Mouse (Mus musculus): ENCODE data around the gene Ffar1. TPM values are rescaled to one million over a fixed set of nuclear protein-coding genes. Genes with fewer than 3 reads are reported as not detected.

Gene Ffar1
- polyA plus RNA-seq, 1 experiment from 2014 or later: not detected

GRCm38 (mm10) chr7:30884047-30884446 is 22.7 kb upstream of the Ffar1 start:
- ATAC-seq (ENCODE audit: borderline replicate concordance, extremely low read depth, low FRiP score, low TSS enrichment): no peak
- H3K4me3 ChIP-seq: no peak overlapping the region
- no peaks in the 10 kb centered on the region for H3K4me1 ChIP-seq
- H3K4me2 ChIP-seq: no peak overlapping the region
- H3K9ac ChIP-seq: no peak overlapping the region
- H3K9me3 ChIP-seq: no peaks in the 10 kb centered on the region
- H3K27ac ChIP-seq: no peak overlapping the region
- no peaks in the 10 kb centered on the region for H3K36me3 ChIP-seq
- no peaks in the 10 kb centered on the region for H3K27me3 ChIP-seq

- Histone ChIP-seq H3K9me3 (no peaks in the 10 kb centered on the region), H3K9ac (no peak overlapping the region), H3K27ac (no peak overlapping the region), H3K36me3 (no peaks in the 10 kb centered on the region), H3K4me3 (no peak overlapping the region), H3K4me1 (no peaks in the 10 kb centered on the region), H3K4me2 (no peak overlapping the region), H3K27me3 (no peaks in the 10 kb centered on the region)
- 62% methylated on average over 3 of the region's 3 CpGs for WGBS
- no peak for ATAC-seq (ENCODE audit: borderline replicate concordance, extremely low read depth, low FRiP score, low TSS enrichment)
Observed at GRCm38 (mm10) chr7:30881367-30881766, 20.0 kb upstream of the Ffar1 start.

DNA sequence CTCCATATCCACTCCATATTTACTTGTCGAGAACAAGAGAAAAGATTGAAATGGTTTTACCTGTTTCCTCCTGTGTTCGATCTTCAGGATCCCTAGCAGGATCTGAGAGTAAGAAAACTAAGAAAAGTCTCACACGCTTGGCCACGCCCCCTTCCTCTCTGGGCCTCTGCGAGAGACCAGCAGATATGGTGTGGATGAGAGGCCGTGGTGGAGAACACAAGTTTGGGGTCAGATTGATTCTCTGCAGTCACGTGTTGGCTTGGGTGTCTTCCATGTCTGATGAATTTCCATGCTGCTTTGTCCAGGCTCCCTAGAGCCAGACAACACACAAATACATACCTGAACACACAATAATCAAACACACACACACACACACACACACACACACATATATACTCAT is 18.8 kb upstream of the Ffar1 start, which contains the start of gene Cd22:
TSS of gene Cd22 (minus strand) at position 167 of the 400 bp plus-strand sequence.
- no peaks in the 10 kb centered on the region for H3K9me3 ChIP-seq
- no peak within 1 kb of the TSS for H3K27ac ChIP-seq
- no peaks in the 10 kb centered on the region for H3K27me3 ChIP-seq
- no peak within 1 kb of the TSS for H3K9ac ChIP-seq
- no peak within 1 kb of the TSS for H3K4me2 ChIP-seq
- H3K36me3 ChIP-seq: no peaks in the 10 kb centered on the region
- no peaks in the 10 kb centered on the region for H3K4me1 ChIP-seq
- no peak for ATAC-seq (ENCODE audit: borderline replicate concordance, extremely low read depth, low FRiP score, low TSS enrichment)
- WGBS: 32% methylated on average over 7 of the region's 7 CpGs
- no peak within 1 kb of the TSS for H3K4me3 ChIP-seq

DNA sequence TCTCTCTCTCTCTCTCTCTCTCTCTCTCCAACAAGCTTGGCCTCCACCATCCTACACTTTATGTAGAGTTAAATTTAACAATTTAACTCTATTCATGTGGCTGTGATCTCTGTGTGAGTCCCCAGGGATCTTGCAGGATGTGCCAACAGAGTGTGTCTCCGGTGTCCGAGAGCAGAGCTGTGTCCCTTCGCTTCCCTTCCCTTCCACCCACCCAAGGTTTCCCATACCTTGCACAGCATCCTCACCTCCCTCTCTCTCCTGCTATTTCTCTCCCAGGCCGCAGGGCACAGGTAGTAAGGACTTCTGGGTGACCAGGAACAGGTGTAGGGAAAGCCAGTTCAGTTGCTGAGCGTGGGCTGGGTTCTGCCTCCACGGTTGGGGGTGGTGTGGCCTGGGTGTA is 17.6 kb upstream of the Ffar1 start:
- WGBS: 70% methylated on average over 6 of the region's 6 CpGs
- no peak overlapping the region for H3K27ac ChIP-seq
- no peak for ATAC-seq (ENCODE audit: borderline replicate concordance, extremely low read depth, low FRiP score, low TSS enrichment)

GRCm38 (mm10) chr7:30873083-30873482 is 11.7 kb upstream of the Ffar1 start:
- H3K9ac ChIP-seq: no peak overlapping the region

More for the DNA sequence above, 17.6 kb upstream of the Ffar1 start:
- Histone ChIP-seq H3K9ac (no peak overlapping the region), H3K4me2 (no peak overlapping the region), H3K4me3 (no peak overlapping the region), H3K36me3 (no peaks in the 10 kb centered on the region), H3K27me3 (no peaks in the 10 kb centered on the region), H3K9me3 (no peaks in the 10 kb centered on the region), H3K4me1 (no peaks in the 10 kb centered on the region)

GRCm38 (mm10) chr7:30863386-30863785 is 2.0 kb upstream of the Ffar1 start:
- Histone ChIP-seq H3K4me1 (no peaks in the 10 kb centered on the region), H3K9me3 (no peaks in the 10 kb centered on the region), H3K4me3 (no peak overlapping the region), H3K9ac (no peak overlapping the region), H3K27ac (no peak overlapping the region), H3K4me2 (no peak overlapping the region), H3K27me3 (no peaks in the 10 kb centered on the region), H3K36me3 (no peaks in the 10 kb centered on the region)
- no peak for ATAC-seq (ENCODE audit: borderline replicate concordance, extremely low read depth, low FRiP score, low TSS enrichment)
- WGBS: 51% methylated on average over 8 of the region's 8 CpGs

More at GRCm38 (mm10) chr7:30873083-30873482, 11.7 kb upstream of the Ffar1 start:
- Histone ChIP-seq H3K27me3 (no peaks in the 10 kb centered on the region), H3K9me3 (no peaks in the 10 kb centered on the region), H3K4me2 (peak overlapping the region; percentile 37), H3K4me3 (no peak overlapping the region), H3K4me1 (no peaks in the 10 kb centered on the region), H3K36me3 (no peaks in the 10 kb centered on the region), H3K27ac (no peak overlapping the region)
- 18% methylated on average over 15 of the region's 15 CpGs for WGBS
- no peak for ATAC-seq (ENCODE audit: borderline replicate concordance, extremely low read depth, low FRiP score, low TSS enrichment)

- no peak overlapping the region for H3K9ac ChIP-seq
- H3K9me3 ChIP-seq: no peaks in the 10 kb centered on the region
- peak overlapping the region; percentile 6; the same call in 1 of the 2 replicates for H3K4me3 ChIP-seq
- H3K4me2 ChIP-seq: peak overlapping the region; percentile 42
- H3K4me1 ChIP-seq: no peaks in the 10 kb centered on the region
- no peaks in the 10 kb centered on the region for H3K36me3 ChIP-seq
- WGBS: 9% methylated on average over 15 of the region's 16 CpGs
- H3K27me3 ChIP-seq: no peaks in the 10 kb centered on the region
- no peak overlapping the region for H3K27ac ChIP-seq
- no peak for ATAC-seq (ENCODE audit: borderline replicate concordance, extremely low read depth, low FRiP score, low TSS enrichment)
Observed at GRCm38 (mm10) chr7:30859635-30860402, 1.5 kb downstream of the Ffar1 start.

GRCm38 (mm10) chr7:30859290-30859634 is 2.1 kb downstream of the Ffar1 start:
- no peaks in the 10 kb centered on the region for H3K4me1 ChIP-seq

GRCm38 (mm10) chr7:30857746-30858145 is 3.6 kb downstream of the Ffar1 start:
- no peak overlapping the region for H3K9ac ChIP-seq
- no peak overlapping the region for H3K4me3 ChIP-seq
- no peaks in the 10 kb centered on the region for H3K4me1 ChIP-seq
- no peaks in the 10 kb centered on the region for H3K9me3 ChIP-seq
- H3K27ac ChIP-seq: no peak overlapping the region
- 65% methylated on average over 1 of the region's 1 CpGs for WGBS
- H3K27me3 ChIP-seq: no peaks in the 10 kb centered on the region
- ATAC-seq (ENCODE audit: borderline replicate concordance, extremely low read depth, low FRiP score, low TSS enrichment): no peak
- H3K36me3 ChIP-seq: no peaks in the 10 kb centered on the region
- no peak overlapping the region for H3K4me2 ChIP-seq

More at GRCm38 (mm10) chr7:30859290-30859634, 2.1 kb downstream of the Ffar1 start:
- Histone ChIP-seq H3K9me3 (no peaks in the 10 kb centered on the region), H3K27ac (no peak overlapping the region), H3K27me3 (no peaks in the 10 kb centered on the region), H3K9ac (no peak overlapping the region), H3K36me3 (no peaks in the 10 kb centered on the region), H3K4me2 (no peak overlapping the region), H3K4me3 (no peak overlapping the region)
- no peak for ATAC-seq (ENCODE audit: borderline replicate concordance, extremely low read depth, low FRiP score, low TSS enrichment)

DNA sequence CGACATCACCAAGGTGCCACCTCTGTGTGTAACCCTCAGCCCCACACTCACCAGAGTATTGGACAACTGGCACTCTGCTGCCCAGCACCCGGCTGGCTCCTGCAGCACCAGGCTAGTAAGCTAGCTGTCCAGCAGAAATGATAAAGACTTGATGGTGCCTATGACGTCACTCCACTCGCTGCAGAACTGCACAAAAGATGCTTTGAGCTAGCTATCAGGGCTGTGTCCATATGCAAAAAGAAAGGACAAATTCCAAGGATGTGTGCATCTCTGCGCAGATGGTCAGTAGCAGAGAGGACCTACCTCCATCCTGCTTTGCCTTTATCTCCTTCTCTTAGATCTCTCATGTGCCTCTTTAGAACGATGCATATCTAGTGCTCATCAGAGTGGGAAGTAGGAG is 5.3 kb downstream of the Ffar1 start, which contains the start of gene Ffar3:
TSS of gene Ffar3 (minus strand) at position 101 of the 400 bp plus-strand sequence.
- Histone ChIP-seq H3K9ac (no peak within 1 kb of the TSS), H3K9me3 (no peaks in the 10 kb centered on the region), H3K4me3 (no peak within 1 kb of the TSS), H3K27me3 (no peaks in the 10 kb centered on the region), H3K36me3 (no peaks in the 10 kb centered on the region), H3K27ac (no peak within 1 kb of the TSS), H3K4me1 (no peaks in the 10 kb centered on the region), H3K4me2 (no peak within 1 kb of the TSS)
- 72% methylated on average over 6 of the region's 6 CpGs for WGBS
- ATAC-seq (ENCODE audit: borderline replicate concordance, extremely low read depth, low FRiP score, low TSS enrichment): no peak

DNA sequence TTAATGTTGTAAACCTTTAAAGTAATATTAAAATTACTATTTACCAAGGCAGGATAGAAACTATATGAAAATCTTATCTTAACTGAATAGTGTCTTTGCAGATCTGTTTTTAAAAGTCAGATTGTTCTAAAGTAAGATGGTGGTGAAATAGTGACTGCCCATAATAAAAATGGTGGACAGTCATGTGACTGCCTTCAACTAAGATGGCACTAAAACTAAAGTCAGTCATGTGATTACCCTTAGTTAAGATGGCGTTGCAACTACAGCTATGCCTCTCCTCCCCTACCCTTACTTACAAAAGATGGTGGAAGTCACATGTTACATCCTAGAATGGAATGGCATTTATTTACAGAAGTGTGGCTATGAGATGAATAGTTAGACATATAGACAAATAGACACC is 9.9 kb downstream of the Ffar1 start:
- no peaks in the 10 kb centered on the region for H3K4me1 ChIP-seq
- H3K4me2 ChIP-seq: no peak overlapping the region
- H3K9ac ChIP-seq: no peak overlapping the region
- H3K27me3 ChIP-seq: no peaks in the 10 kb centered on the region
- H3K36me3 ChIP-seq: no peaks in the 10 kb centered on the region
- H3K9me3 ChIP-seq: no peaks in the 10 kb centered on the region
- WGBS: 81% methylated on average over 1 of the region's 1 CpGs
- no peak overlapping the region for H3K27ac ChIP-seq
- no peak overlapping the region for H3K4me3 ChIP-seq
- no peak for ATAC-seq (ENCODE audit: borderline replicate concordance, extremely low read depth, low FRiP score, low TSS enrichment)

- H3K9ac ChIP-seq: no peak overlapping the region
- no peak for ATAC-seq (ENCODE audit: borderline replicate concordance, extremely low read depth, low FRiP score, low TSS enrichment)
- no peak overlapping the region for H3K4me3 ChIP-seq
- no peaks in the 10 kb centered on the region for H3K4me1 ChIP-seq
- no peaks in the 10 kb centered on the region for H3K27me3 ChIP-seq
- 75% methylated on average over 6 of the region's 6 CpGs for WGBS
- no peak overlapping the region for H3K27ac ChIP-seq
- H3K36me3 ChIP-seq: no peaks in the 10 kb centered on the region
- no peak overlapping the region for H3K4me2 ChIP-seq
- H3K9me3 ChIP-seq: no peaks in the 10 kb centered on the region
Observed at GRCm38 (mm10) chr7:30847934-30848333, 13.4 kb downstream of the Ffar1 start.
